Mouse (Mus musculus) heart, postnatal 0 days (tissue): ENCODE measurements around the gene Arid4a.

ENCODE experiments used
- CTCF ChIP-seq: IDR thresholded peaks from 2 replicates; pipeline ENCODE4 v1.5.1; 2016; ENCODE audit warnings: antibody characterized with exemption, control low read depth, low read depth
- EP300 ChIP-seq: IDR thresholded peaks from 2 replicates; pipeline ENCODE4 v1.6.1; 2016; ENCODE audit warnings: antibody characterized with exemption, low read depth

DNA sequence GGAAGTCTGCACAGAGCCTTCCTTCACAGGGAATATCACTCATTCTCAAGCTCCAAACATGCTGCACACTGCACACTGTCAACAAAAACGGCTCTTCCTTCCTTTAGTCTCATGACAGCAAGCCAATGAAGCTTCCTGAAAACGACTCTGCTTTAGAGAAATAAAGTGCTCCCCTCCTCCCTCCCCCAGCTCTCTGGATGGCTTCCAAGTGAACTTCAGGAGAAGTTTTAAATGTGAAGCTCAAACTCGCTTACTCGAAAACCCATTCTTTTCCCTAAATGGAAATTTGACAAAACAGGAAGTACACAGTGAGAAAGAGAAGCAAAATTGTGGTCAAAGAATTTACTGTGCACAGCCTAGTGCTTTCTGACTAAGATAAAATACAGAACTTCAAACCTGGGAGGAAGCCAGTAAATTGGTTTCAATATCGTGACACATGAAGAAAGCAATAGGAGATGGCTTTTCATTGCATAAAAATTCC is 16.3 kb upstream of the Arid4a start:
- TF ChIP-seq CTCF (no peak), EP300 (no peak)
